Comparison of ENCODE assay signal across 8 mouse cellular contexts in the genomic region with DNA sequence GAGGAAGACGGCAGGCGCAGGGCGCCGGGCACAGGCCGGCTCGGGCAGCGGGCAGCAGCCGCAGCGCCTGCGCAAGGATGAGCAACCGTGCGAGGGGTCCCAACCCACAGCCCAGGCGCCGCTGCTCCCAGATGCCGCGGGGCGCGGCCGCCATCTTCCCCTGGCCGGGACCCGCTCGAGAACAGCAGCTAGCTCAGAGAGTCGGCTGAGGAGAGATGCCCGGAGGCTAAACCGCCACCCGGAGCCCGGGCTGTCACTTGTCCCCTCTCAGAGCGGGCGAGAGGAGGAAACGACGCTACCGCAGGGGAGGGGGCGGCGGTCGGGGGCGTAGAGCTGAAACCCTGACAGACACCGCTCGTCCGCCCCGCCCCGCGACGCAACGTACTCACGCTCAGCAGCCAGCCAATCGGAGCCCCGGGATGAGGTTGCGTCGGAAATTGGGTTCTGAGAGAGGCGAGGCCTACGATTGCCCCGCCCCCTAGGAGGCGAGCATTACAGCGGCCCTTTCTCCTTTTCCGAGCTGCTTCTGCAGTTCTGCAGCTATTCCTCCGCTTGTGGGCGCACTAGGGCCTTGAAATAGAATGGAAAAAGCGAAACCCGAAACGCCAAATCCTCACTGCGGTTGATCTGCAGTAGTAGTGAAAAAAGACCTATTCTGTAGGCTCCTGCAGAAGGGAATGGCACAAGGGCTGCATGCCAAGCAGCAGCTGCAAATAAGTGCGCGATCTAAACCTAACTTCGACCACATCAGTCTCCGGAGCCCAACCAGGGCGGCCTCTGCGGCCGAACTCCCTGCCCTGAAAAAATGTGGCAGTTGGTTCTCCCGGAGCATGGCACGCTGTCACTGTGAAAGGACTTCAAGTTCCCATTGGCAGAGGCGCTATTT. TPM values are rescaled to one million over a fixed set of nuclear protein-coding genes. Genes with fewer than 3 reads are reported as not detected.
DNase-seq lines count a peak whose midpoint lies in the region; ATAC-seq lines count a peak whose summit lies in the region.

A gene (minus strand): TSS at position 381 of the 886 bp plus-strand sequence.

- intact Hi-C loops in gastrocnemius, postnatal 14 days (cut with DNase I; ENCODE audit: low total_unique reads), result no loop called here
- intact Hi-C loops in left cerebral cortex, postnatal 10 days (cut with DNase I), result loop anchor here (5.0 kb wide), 1 partner anchor 171 kb away; no protein-coding TSS in a partner anchor

- peak; percentile 99 for DNase-seq in adrenal gland, adult (ENCODE audit: inconsistent age in 2 of 2, low spot score in 1 of 2)
- DNase-seq in embryo, embryonic 10.5 days (ENCODE audit: low spot score), result peak; percentile 99
- DNase-seq in gastrocnemius, postnatal 14 days, result peak; percentile 98
- peak; percentile 99 for DNase-seq in left cerebral cortex, postnatal 10 days (ENCODE audit: extremely low spot score in 1 of 2, low spot score in 2 of 2)
- DNase-seq in right cerebral cortex, postnatal 25 days, result peak; percentile 100
- peak; percentile 97 to 98 for DNase-seq in urinary bladder, postnatal 4 days (ENCODE audit: low spot score in 2 of 2)

- ATAC-seq in inflammation-experienced regulatory T-cells, adult 6 months, result peak; percentile 96
- ATAC-seq in megakaryocyte-erythroid progenitor cell, adult 5-6 weeks (replicated peaks; ENCODE audit: low FRiP score, low TSS enrichment, poor library complexity, severe bottlenecking), result peak; percentile 98

RNA-seq across cellular contexts. Expression of the gene that starts here (rescaled TPM):
- total RNA-seq in gastrocnemius, postnatal 14 days (2021), result 1 to 10 TPM; 5.8 to 8.5 TPM
- 1 to 10 TPM; 5.6 to 6.1 (median 5.8) TPM for polyA plus RNA-seq in inflammation-experienced regulatory T-cells, adult 6 months (2017; shearing (Covaris generic))
- total RNA-seq in left cerebral cortex, postnatal 10 days (2021), result 10 to 100 TPM; 25.8 to 26.8 TPM
- total RNA-seq in megakaryocyte-erythroid progenitor cell, adult 5-6 weeks (2014; fragmentation: Nextera tagmentation), result 6.5 and 18.6 TPM in 2 replicates
- 13.5 and 15.6 TPM in 2 replicates for total RNA-seq in megakaryocyte-erythroid progenitor cell, adult 5-6 weeks (2017)

Comparison
In these comparisons a context has a peak if more than half of its experiments do, and no peak if none do; other contexts are left out.
1. Peak in every context shown above with its lines: DNase-seq and ATAC-seq.